22 mouse cellular contexts compared by ENCODE assay signal in the genomic region with DNA sequence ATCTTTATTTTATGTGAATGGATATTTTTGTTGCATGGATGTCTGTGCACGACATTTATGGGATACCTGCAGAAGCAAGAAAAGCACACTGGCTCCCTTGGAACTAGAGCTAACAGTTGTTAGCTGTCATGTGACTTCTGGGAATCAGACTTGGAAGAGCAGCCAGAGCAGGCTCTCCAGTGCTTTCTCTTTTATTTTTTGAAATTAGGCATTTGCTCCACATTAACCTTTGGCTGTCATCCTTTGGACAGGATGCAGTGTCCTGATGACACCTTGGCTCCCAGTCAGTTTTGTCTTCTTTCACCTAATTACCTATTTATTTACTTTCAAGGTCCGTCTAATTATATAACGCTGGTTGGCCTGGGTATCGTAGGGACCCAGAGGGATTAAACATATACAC. TPM values are rescaled to one million over a fixed set of nuclear protein-coding genes. Genes with fewer than 3 reads are reported as not detected.
DNase-seq lines count a peak whose midpoint lies in the region; ATAC-seq and TF ChIP-seq lines count a peak whose summit lies in the region.
"Had no signal": no experiment of that assay in that cellular context is flagged by ENCODE, and none has a peak within 500 bp of the region (broad histone marks: within the 10 kb centered on the region; RNA-seq: fewer than 3 reads in every experiment).

No protein-coding gene starts in this region.

- WGBS in hindbrain, postnatal 0 days: 72% methylated on average over 4 of the region's 4 CpGs
- WGBS in hindbrain, embryonic 14.5 days: 82% methylated on average over 4 of the region's 4 CpGs

- peaks cover 2% of the 10 kb centered on the region; the same call in 1 of the 2 replicates for H3K36me3 ChIP-seq in hindbrain, postnatal 0 days (ENCODE audit: insufficient read depth, low read length)
- 0 out of 2 replicates have a peak, but pooled peaks cover 7% of the 10 kb centered on the region for H3K36me3 ChIP-seq in hindbrain, embryonic 14.5 days (replicated peaks; ENCODE audit: control insufficient read depth, insufficient read depth)
- H3K36me3 ChIP-seq: stomach, embryonic 15.5 days had no signal

- no peak overlapping the region for H3K27ac ChIP-seq in hindbrain, postnatal 0 days
- no peak overlapping the region for H3K27ac ChIP-seq in hindbrain, embryonic 14.5 days
- H3K27ac ChIP-seq in layer of hippocampus, adult 2 months: peak overlapping the region; percentile 97
- no peak overlapping the region for H3K27ac ChIP-seq in brown adipose tissue, adult 24 weeks (replicated peaks; ENCODE audit: low read depth, low read length)
- H3K27ac ChIP-seq: heart, embryonic 10.5 days; limb, embryonic 12.5 days; liver, embryonic 14.5 days; stomach, embryonic 15.5 days had no signal

- no peaks in the 10 kb centered on the region for H3K9me3 ChIP-seq in hindbrain, postnatal 0 days (ENCODE audit: low read length)
- no peaks in the 10 kb centered on the region for H3K9me3 ChIP-seq in hindbrain, embryonic 14.5 days (ENCODE audit: control insufficient read depth, low read length)
- H3K9me3 ChIP-seq: heart, embryonic 10.5 days; limb, embryonic 12.5 days; megakaryocyte, embryonic 14.5 days; stomach, embryonic 15.5 days had no signal

- ATAC-seq in hindbrain, postnatal 0 days: no peak
- no peak for ATAC-seq in hindbrain, embryonic 14.5 days (ENCODE audit: low FRiP score)
- ATAC-seq: intestine, embryonic 16.5 days had no signal

- peak; percentile 48 for DNase-seq in cerebellum, adult 9-10 months
- DNase-seq in cerebellum, postnatal 25 days: no peak
- DNase-seq in hindbrain, postnatal 0 days (ENCODE audit: low spot score): no peak
- no peak for DNase-seq in hindbrain, embryonic 14.5 days (ENCODE audit: low spot score)
- no peak for DNase-seq in layer of hippocampus, adult 2 months (ENCODE audit: low spot score in 2 of 2)
- no peak for DNase-seq in layer of hippocampus, adult 11-12 months (ENCODE audit: low spot score)
- no peak for DNase-seq in frontal cortex, postnatal 14 days (ENCODE audit: low spot score in 2 of 2)
- DNase-seq: adrenal gland, adult 8-10 months; cerebellum, adult 11 months; cerebellum, postnatal 14 days; gastrocnemius, postnatal 25 days; midbrain, embryonic 14.5 days; right cerebral cortex, postnatal 25 days; thymus, adult 18-20 months; thymus, postnatal 4 days had no signal

- TF ChIP-seq CTCF in hindbrain, postnatal 0 days (IDR thresholded peaks at IDR 0.05; ENCODE audit: low read depth): no peak
- no peak for TF ChIP-seq CTCF in layer of hippocampus, adult 2 months (conservative IDR thresholded peaks at IDR 0.05)

- H3K27me3 ChIP-seq in hindbrain, postnatal 0 days (ENCODE audit: insufficient read depth, low read length): no peaks in the 10 kb centered on the region
- H3K27me3 ChIP-seq in hindbrain, embryonic 14.5 days (ENCODE audit: control insufficient read depth, insufficient read depth, low read length): no peaks in the 10 kb centered on the region
- H3K27me3 ChIP-seq: limb, embryonic 12.5 days; megakaryocyte, embryonic 14.5 days; stomach, embryonic 15.5 days had no signal

- no peaks in the 10 kb centered on the region for H3K4me1 ChIP-seq in hindbrain, postnatal 0 days (ENCODE audit: insufficient read depth, low read length)
- peaks cover 15% of the 10 kb centered on the region; the same call in 1 of the 2 replicates for H3K4me1 ChIP-seq in hindbrain, embryonic 14.5 days (replicated peaks; ENCODE audit: control insufficient read depth, insufficient read depth, low read length)
- H3K4me1 ChIP-seq in brown adipose tissue, adult 24 weeks (ENCODE audit: control insufficient read depth, insufficient read depth, insufficient read length, low read length): no peaks in the 10 kb centered on the region

- no peak overlapping the region for H3K4me2 ChIP-seq in hindbrain, postnatal 0 days (ENCODE audit: low read depth, low read length)
- H3K4me2 ChIP-seq in hindbrain, embryonic 14.5 days (replicated peaks): no peak overlapping the region
- H3K4me2 ChIP-seq: limb, embryonic 12.5 days; stomach, embryonic 15.5 days had no signal

- no peak overlapping the region for H3K4me3 ChIP-seq in hindbrain, postnatal 0 days (ENCODE audit: low read length)
- H3K4me3 ChIP-seq in hindbrain, embryonic 14.5 days (replicated peaks; ENCODE audit: low read length): no peak overlapping the region
- peak overlapping the region; percentile 82; the same call in 1 of the 2 replicates for H3K4me3 ChIP-seq in layer of hippocampus, adult 2 months
- peak overlapping the region; percentile 9; the same call in 1 of the 2 replicates for H3K4me3 ChIP-seq in brown adipose tissue, adult 24 weeks (ENCODE audit: insufficient read depth, low read depth, low read length)
- H3K4me3 ChIP-seq: heart, embryonic 10.5 days; limb, embryonic 12.5 days; megakaryocyte, embryonic 14.5 days; stomach, embryonic 15.5 days had no signal

- H3K9ac ChIP-seq in hindbrain, postnatal 0 days (replicated peaks; ENCODE audit: low read length): 0 out of 2 replicates have a peak overlapping the region, but pooled peaks have one; percentile 19
- H3K9ac ChIP-seq in hindbrain, embryonic 14.5 days: no peak overlapping the region
- H3K9ac ChIP-seq: limb, embryonic 12.5 days; liver, embryonic 14.5 days; stomach, embryonic 15.5 days had no signal

RNA-seq across cellular contexts. Expression of gene Sgsm2, which starts 2.2 kb away (rescaled TPM):
- 49.0 and 59.2 TPM in 2 replicates for total RNA-seq in hindbrain, postnatal 0 days (2014; rRNA removed)
- 21.2 and 21.3 TPM in 2 replicates for polyA plus RNA-seq in hindbrain, postnatal 0 days (2015; fragmentation: Nextera tagmentation; extraction: Ambion mirVana)
- 23.7 and 28.9 TPM in 2 replicates for polyA plus RNA-seq in hindbrain, embryonic 14.5 days (2014; fragmentation: Nextera tagmentation; extraction: Ambion mirVana)
- total RNA-seq in layer of hippocampus, adult 2 months (2021): 10 to 100 TPM; 91.7 to 99.3 TPM
- polyA plus RNA-seq in brown adipose tissue, adult 24 weeks (2012; ENCODE audit: insufficient read depth, insufficient read length, missing spikeins): 2.6 and 3.0 TPM in 2 replicates

RNA-seq across cellular contexts. Expression of gene Tsr1, which starts 3.3 kb away (rescaled TPM):
- 20.3 and 34.1 TPM in 2 replicates for total RNA-seq in hindbrain, postnatal 0 days (2014; rRNA removed)
- polyA plus RNA-seq in hindbrain, postnatal 0 days (2015; fragmentation: Nextera tagmentation; extraction: Ambion mirVana): 21.1 and 22.0 TPM in 2 replicates
- 32.1 and 33.1 TPM in 2 replicates for polyA plus RNA-seq in hindbrain, embryonic 14.5 days (2014; fragmentation: Nextera tagmentation; extraction: Ambion mirVana)
- 10 to 100 TPM; 32.0 to 36.8 TPM for total RNA-seq in layer of hippocampus, adult 2 months (2021)
- polyA plus RNA-seq in brown adipose tissue, adult 24 weeks (2012; ENCODE audit: insufficient read depth, insufficient read length, missing spikeins): 7.0 and 8.4 TPM in 2 replicates

RNA-seq across cellular contexts. Expression of gene Smg6, which starts 31.0 kb away (rescaled TPM):
- 24.9 and 27.8 TPM in 2 replicates for total RNA-seq in hindbrain, postnatal 0 days (2014; rRNA removed)
- 9.8 and 10.0 TPM in 2 replicates for polyA plus RNA-seq in hindbrain, postnatal 0 days (2015; fragmentation: Nextera tagmentation; extraction: Ambion mirVana)
- 12.8 and 14.0 TPM in 2 replicates for polyA plus RNA-seq in hindbrain, embryonic 14.5 days (2014; fragmentation: Nextera tagmentation; extraction: Ambion mirVana)
- total RNA-seq in layer of hippocampus, adult 2 months (2021): 10 to 100 TPM; 31.9 to 34.7 TPM
- polyA plus RNA-seq in brown adipose tissue, adult 24 weeks (2012; ENCODE audit: insufficient read depth, insufficient read length, missing spikeins): 4.8 and 6.6 TPM in 2 replicates

RNA-seq across cellular contexts. Expression of gene Srr, which starts 31.1 kb away (rescaled TPM):
- total RNA-seq in hindbrain, postnatal 0 days (2014; rRNA removed): 31.0 and 41.8 TPM in 2 replicates
- polyA plus RNA-seq in hindbrain, postnatal 0 days (2015; fragmentation: Nextera tagmentation; extraction: Ambion mirVana): 32.9 and 36.4 TPM in 2 replicates
- 43.2 and 51.8 TPM in 2 replicates for polyA plus RNA-seq in hindbrain, embryonic 14.5 days (2014; fragmentation: Nextera tagmentation; extraction: Ambion mirVana)
- 10 to 100 TPM; 85.2 to 96.3 TPM for total RNA-seq in layer of hippocampus, adult 2 months (2021)
- 31.1 and 47.4 TPM in 2 replicates for polyA plus RNA-seq in brown adipose tissue, adult 24 weeks (2012; ENCODE audit: insufficient read depth, insufficient read length, missing spikeins)

Comparison
In these comparisons a context has a peak if more than half of its experiments do, and no peak if none do; other contexts are left out.
1. H3K4me3 ChIP-seq: peak in layer of hippocampus, adult 2 months (single experiment) and brown adipose tissue, adult 24 weeks (single experiment); none in hindbrain, postnatal 0 days (single experiment) and hindbrain, embryonic 14.5 days (single experiment).